Mouse (Mus musculus): ENCODE results near the gene Kdm1a. TPM values are rescaled to one million over a fixed set of nuclear protein-coding genes. Genes with fewer than 3 reads are reported as not detected.
A peak's percentile ranks its signal among the peaks of the same experiment; 100 is the strongest.

Gene Kdm1a
- polyA plus RNA-seq, 1 experiment from 2014 or later: 111 TPM

DNA sequence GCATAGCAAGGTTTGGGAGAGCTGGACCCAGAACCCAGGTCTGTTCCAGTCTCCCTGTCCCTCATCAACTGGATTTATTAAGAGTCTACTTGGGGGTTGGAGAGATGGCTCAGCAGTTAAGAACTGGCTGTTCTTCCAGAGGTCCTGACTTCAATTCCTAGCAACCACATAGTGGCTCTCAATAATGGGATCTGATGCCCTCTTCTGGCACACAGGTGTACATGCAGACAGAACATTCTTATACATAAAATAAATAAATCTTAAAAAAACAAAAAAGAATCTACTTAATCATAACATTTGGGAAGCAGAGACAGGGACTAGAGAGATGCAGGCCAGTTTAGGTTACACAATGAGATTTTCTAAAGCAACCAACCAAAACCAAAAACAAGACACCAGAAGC, 33.5 kb upstream of the Kdm1a start:
- ATAC-seq (ENCODE audit: low FRiP score): no peak
- Histone ChIP-seq H3K27ac (no peak overlapping the region), H3K4me2 (no peak overlapping the region), H3K27me3 (peaks cover 38% of the 10 kb centered on the region), H3K4me1 (peaks cover 30% of the 10 kb centered on the region), H3K36me3 (replicated peaks) (no peaks in the 10 kb centered on the region), H3K9me3 (0 out of 2 replicates have a peak, but pooled peaks cover 3% of the 10 kb centered on the region), H3K4me3 (replicated peaks) (no peak overlapping the region), H3K9ac (no peak overlapping the region)

DNA sequence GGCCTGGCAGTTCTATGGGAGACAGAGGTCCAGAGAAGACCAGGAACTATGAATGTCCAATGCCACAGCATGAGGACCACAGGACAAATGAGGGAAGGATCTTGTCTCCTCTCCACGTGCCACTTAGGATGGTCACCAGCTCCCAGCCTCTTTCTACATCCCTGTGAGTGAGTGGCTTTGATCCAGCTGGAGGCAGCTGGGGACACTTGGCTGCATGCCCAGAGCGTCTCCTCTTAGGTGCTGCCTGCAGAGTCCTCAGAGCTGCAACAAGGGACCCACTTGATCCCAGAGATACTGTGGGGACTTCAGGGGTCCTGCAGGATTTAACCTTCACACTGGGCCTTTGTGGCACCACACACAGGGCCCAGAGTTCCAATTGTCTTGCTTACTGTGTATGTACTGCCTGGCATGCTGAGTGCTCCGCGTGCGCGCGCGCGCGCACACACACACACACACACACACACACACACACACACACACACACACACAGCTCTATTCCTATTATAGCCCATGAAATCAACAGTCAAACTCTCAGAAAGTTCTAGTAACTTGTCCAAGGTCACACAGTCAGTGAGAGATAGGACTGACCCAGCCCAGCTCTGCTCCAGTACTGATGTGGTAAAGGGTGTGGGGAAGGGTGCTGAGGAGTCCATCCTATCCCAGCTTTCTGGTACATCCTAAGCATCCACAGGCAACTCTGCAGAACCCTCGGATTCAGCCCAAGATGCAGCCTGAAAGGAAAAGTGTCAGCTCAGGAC, 28.9 kb upstream of the Kdm1a start:
- Histone ChIP-seq H3K4me1 (peaks cover 7% of the 10 kb centered on the region), H3K4me2 (no peak overlapping the region), H3K36me3 (replicated peaks) (no peaks in the 10 kb centered on the region), H3K4me3 (replicated peaks) (no peak overlapping the region), H3K9me3 (0 out of 2 replicates have a peak, but pooled peaks cover 3% of the 10 kb centered on the region), H3K27ac (0 out of 2 replicates have a peak overlapping the region, but pooled peaks have one; percentile 31), H3K27me3 (peaks cover 11% of the 10 kb centered on the region), H3K9ac (no peak overlapping the region)
- ATAC-seq (ENCODE audit: low FRiP score): no peak
- WGBS: 83% methylated on average over 11 of the region's 11 CpGs

DNA sequence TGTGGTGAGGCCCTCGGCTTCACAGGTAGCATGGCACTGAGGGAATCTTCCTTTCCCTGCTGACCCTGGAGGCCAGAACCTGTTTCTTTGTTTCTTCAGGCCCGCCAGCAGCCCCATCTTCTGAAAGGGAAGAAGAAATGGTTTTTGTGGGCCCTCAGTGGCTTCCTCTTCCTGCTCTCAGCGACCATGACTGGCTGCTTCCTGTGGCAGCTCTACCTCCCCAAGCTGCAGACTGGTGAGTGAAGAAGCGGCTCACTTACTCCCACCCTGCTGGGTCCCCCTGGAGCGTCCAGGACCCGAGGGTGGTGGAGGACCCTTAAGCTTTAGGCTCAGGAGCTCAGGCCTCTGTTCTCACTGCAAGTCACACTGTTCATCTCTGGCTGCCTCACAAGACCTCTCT, 24.1 kb upstream of the Kdm1a start:
- H3K4me1 ChIP-seq: peaks cover 7% of the 10 kb centered on the region
- H3K27me3 ChIP-seq: no peaks in the 10 kb centered on the region
- H3K9me3 ChIP-seq: no peaks in the 10 kb centered on the region
- H3K27ac ChIP-seq: no peak overlapping the region
- no peak overlapping the region for H3K4me3 ChIP-seq (replicated peaks)
- H3K4me2 ChIP-seq: no peak overlapping the region
- ATAC-seq (ENCODE audit: low FRiP score): no peak
- no peaks in the 10 kb centered on the region for H3K36me3 ChIP-seq (replicated peaks)
- WGBS: 75% methylated on average over 6 of the region's 6 CpGs
- H3K9ac ChIP-seq: no peak overlapping the region

DNA sequence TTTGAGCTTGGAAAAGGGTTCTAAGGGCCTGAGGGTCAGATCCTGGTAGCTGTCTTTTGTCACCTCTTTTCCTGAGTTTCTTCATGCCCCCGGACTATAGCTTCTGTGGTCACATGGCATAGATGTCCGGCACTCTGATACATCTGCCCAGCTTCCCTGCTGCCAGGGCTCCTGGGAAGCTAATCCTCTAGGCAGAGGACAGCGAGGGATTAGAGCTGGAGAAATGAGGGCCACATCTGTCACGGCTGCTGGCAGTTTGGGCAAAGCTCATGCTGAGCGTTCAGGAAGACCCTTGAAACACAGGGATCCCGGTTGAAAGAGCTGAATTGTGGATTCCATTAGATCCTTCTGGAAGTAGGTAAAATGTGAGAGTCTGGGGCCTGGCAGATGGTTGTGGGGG, 19.9 kb upstream of the Kdm1a start, which contains the start of gene Lactbl1:
Lactbl1 (plus strand) TSS at position 234 of the 400 bp plus-strand sequence.
- ATAC-seq (ENCODE audit: low FRiP score): no peak
- Histone ChIP-seq H3K4me1 (no peaks in the 10 kb centered on the region), H3K27ac (no peak within 1 kb of the TSS), H3K4me2 (no peak within 1 kb of the TSS), H3K9ac (no peak within 1 kb of the TSS), H3K9me3 (no peaks in the 10 kb centered on the region), H3K27me3 (no peaks in the 10 kb centered on the region), H3K4me3 (replicated peaks) (no peak within 1 kb of the TSS), H3K36me3 (replicated peaks) (no peaks in the 10 kb centered on the region)
- 34% methylated on average over 6 of the region's 6 CpGs for WGBS

DNA sequence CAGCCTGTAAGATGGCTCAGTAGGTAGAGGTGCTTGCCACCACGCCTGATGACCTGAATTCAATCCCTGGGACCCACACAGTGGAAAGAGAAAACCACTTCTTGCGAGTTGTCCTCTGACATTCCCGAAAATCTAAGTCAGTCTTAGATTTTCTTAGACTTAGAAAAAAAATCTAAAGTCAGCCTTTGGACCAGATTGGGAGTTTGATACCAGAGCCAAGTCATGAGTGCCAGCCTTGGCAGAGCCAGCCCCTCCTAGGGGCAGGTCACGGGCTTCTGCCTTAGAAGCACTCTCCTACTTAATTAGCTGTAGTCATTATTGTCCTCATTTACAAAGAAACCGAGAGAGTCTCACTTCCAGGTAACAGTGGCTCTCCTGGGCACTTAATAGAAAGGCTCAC, 19.4 kb upstream of the Kdm1a start:
- Histone ChIP-seq H3K4me1 (no peaks in the 10 kb centered on the region), H3K27me3 (no peaks in the 10 kb centered on the region), H3K27ac (no peak overlapping the region), H3K4me3 (replicated peaks) (no peak overlapping the region), H3K36me3 (replicated peaks) (no peaks in the 10 kb centered on the region), H3K9me3 (no peaks in the 10 kb centered on the region), H3K9ac (no peak overlapping the region), H3K4me2 (no peak overlapping the region)
- no peak for ATAC-seq (ENCODE audit: low FRiP score)
- 50% methylated on average over 5 of the region's 5 CpGs for whole genome bisulfite sequencing

DNA sequence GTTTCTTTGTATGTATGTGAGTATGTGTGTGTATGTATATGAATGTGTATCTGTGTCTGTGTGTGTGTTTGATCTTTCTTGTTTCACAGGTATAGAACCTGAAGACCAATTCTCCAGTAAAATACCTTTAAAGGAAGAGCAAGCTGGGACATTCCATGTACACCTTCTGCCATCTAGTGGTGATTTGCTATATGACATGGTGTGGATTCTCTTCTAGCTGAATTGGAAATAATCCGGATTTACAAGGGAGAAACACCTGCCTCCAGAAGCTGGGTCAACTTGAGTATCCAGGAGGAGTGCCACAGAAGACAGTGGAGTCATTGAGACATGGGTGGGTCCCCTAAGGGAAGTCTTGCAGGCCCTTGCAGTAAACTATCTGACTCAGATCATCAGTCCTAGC, 18.8 kb upstream of the Kdm1a start:
- H3K27ac ChIP-seq: no peak overlapping the region
- 0% methylated on average over 1 of the region's 1 CpGs for WGBS
- no peak for ATAC-seq (ENCODE audit: low FRiP score)

DNA sequence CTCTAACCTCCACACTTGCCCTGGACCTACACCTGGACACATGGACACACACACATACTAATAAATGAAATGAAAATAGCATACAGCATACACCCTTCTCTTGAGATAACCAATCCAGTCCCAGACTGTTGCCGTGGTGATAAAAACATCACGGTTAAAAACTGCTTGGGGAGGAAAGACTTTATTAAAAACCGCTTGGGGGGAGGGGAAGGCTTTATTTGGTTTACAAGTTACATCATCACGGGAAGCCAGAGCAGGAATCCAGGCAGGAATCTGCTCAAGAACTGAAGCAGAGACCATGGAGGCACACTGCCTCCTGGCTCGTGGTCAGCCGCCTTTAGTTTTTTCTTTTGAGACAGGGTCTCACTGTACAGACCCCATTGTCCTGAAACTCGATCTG, 11.1 kb upstream of the Kdm1a start:
- no peak for ATAC-seq (ENCODE audit: low FRiP score)
- 70% methylated on average over 7 of the region's 7 CpGs for WGBS
- Histone ChIP-seq H3K36me3 (replicated peaks) (no peaks in the 10 kb centered on the region), H3K9ac (no peak overlapping the region), H3K27me3 (no peaks in the 10 kb centered on the region), H3K4me3 (replicated peaks) (no peak overlapping the region), H3K27ac (no peak overlapping the region), H3K4me1 (no peaks in the 10 kb centered on the region), H3K9me3 (no peaks in the 10 kb centered on the region), H3K4me2 (no peak overlapping the region)

More for the DNA sequence above, 18.8 kb upstream of the Kdm1a start:
- no peak overlapping the region for H3K4me3 ChIP-seq (replicated peaks)
- H3K4me1 ChIP-seq: no peaks in the 10 kb centered on the region
- H3K9ac ChIP-seq: no peak overlapping the region
- H3K27me3 ChIP-seq: no peaks in the 10 kb centered on the region
- H3K9me3 ChIP-seq: no peaks in the 10 kb centered on the region
- H3K4me2 ChIP-seq: no peak overlapping the region
- no peaks in the 10 kb centered on the region for H3K36me3 ChIP-seq (replicated peaks)

DNA sequence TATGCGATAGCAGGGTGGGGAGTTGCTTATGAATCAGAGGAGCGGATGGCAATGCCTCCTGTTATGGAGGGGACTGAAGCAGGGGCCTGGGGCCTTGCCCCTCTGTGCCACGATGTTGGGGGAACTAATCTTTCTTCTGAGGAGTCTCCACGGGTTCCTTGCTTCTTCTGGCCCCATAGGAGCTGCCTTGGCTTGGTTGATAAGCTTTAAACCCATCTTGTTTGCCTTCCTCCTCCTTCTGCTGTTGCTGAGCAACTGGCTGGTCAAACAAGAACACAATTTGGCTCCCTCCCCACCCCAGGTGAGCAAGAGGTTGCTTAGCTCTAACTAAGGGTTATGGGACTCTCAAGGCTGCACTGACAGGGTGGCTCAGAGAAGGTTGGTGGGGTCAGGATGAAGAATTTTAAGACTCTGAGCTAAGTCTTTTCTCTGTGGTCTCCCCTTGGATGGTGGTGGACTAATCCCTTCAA, 7.9 kb upstream of the Kdm1a start, which contains the start of gene Tex46:
Tex46 (plus strand) TSS at position 51 of the 470 bp plus-strand sequence.
- Histone ChIP-seq H3K27ac (no peak within 1 kb of the TSS), H3K36me3 (replicated peaks) (no peaks in the 10 kb centered on the region), H3K9ac (no peak within 1 kb of the TSS), H3K27me3 (no peaks in the 10 kb centered on the region), H3K4me1 (no peaks in the 10 kb centered on the region), H3K4me3 (replicated peaks) (no peak within 1 kb of the TSS), H3K4me2 (no peak within 1 kb of the TSS), H3K9me3 (no peaks in the 10 kb centered on the region)
- ATAC-seq (ENCODE audit: low FRiP score): no peak
- WGBS: 64% methylated on average over 4 of the region's 4 CpGs

DNA sequence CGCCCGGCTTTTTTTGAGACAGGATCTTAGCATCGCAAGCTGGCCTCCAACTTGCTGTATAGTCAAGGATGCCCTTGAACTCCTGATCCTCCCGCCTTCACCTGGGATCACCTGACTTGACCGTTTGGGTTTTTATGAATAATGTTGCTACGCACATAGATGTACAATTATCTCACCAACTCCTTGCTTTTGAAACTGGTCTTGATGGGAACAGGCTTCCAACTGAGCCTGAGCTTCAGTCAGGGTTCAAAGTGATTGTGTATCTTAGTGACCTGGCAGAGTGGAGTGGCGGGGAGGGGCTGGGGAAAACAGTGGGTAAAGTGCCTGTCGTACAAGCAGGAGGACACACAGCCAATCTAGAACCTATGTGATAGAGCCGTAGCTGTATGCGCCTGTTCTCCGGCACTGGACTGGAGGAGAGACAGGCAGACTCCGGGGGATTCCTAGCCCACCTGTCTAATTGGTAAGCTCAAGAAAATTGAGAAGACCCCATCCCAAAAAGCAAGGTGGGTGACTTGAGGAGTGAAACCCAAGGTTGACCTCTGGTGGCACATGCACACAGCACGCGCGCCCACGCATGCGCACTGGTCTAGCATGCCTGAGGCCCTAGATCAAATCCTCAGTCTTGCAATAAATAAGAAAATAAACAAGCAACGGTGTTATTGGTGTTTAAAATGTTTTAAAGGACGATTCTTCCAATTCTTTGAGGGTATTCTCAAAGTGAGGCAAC, 3.4 kb upstream of the Kdm1a start:
- peaks cover 9% of the 10 kb centered on the region for H3K4me1 ChIP-seq
- no peak overlapping the region for H3K4me2 ChIP-seq

DNA sequence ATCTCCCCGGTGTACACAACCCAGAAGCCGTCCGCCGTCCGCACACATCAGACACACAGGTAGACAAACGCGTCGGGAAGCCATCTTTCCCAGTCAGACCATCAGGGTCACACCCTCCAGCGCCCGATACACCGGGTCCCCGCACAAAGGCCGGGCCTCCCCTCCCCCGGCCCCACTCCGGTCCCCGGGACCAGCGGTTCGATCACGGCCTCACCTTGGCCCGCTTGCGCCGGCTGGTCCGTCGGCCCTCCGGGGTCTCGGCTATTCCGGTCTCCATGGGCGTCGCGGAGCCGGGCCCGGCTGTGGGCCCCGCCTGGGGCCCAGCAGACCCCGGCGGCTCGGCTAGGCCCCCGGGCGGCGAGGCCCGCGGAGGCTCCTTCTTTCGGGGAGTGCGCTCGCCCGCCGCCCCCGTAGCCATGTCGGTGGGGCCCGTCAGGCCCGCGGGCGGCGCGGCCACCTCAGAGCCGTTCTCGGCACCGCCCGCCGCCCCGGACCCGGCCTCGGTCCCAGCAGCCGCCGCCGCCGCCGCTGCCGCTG, 437 bp downstream of the Kdm1a start:
- 0% methylated on average over 47 of the region's 68 CpGs for WGBS
- peak overlapping the region; percentile 100 for H3K9ac ChIP-seq
- H3K4me2 ChIP-seq: peak overlapping the region; percentile 63
- H3K27me3 ChIP-seq: no peaks in the 10 kb centered on the region
- 0 out of 2 replicates have a peak, but pooled peaks cover 3% of the 10 kb centered on the region for H3K36me3 ChIP-seq (replicated peaks)
- peaks cover 18% of the 10 kb centered on the region for H3K4me1 ChIP-seq
- no peaks in the 10 kb centered on the region for H3K9me3 ChIP-seq
- H3K27ac ChIP-seq: peak overlapping the region; percentile 98
- H3K4me3 ChIP-seq (replicated peaks): peak overlapping the region; percentile 98
- peak; percentile 67 for ATAC-seq (ENCODE audit: low FRiP score)

More for the DNA sequence above, 3.4 kb upstream of the Kdm1a start:
- ATAC-seq (ENCODE audit: low FRiP score): no peak
- H3K4me3 ChIP-seq (replicated peaks): no peak overlapping the region
- H3K27ac ChIP-seq: no peak overlapping the region
- 91% methylated on average over 19 of the region's 19 CpGs for WGBS
- H3K9me3 ChIP-seq: no peaks in the 10 kb centered on the region
- H3K27me3 ChIP-seq: no peaks in the 10 kb centered on the region
- no peak overlapping the region for H3K9ac ChIP-seq
- no peaks in the 10 kb centered on the region for H3K36me3 ChIP-seq (replicated peaks)

DNA sequence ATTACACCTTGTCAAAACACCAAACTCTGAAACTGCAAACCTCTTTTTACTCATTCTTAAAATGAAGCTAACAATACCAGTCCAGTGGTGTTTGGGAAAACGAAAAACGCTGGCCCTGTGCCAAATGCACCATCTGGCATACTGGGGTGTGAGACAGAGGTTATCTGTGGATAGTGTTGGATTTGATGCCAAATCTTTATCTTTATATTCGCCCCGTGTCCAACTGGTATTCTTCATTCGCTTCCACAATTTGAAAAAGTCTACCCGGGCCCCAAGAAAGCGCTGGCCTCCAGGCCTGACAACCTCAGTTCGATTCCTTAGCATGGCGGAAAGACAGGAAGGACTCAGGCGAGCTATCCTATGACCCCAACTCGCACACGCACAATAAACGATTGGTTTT, 1.0 kb downstream of the Kdm1a start:
- no peak for ATAC-seq (ENCODE audit: low FRiP score)

DNA sequence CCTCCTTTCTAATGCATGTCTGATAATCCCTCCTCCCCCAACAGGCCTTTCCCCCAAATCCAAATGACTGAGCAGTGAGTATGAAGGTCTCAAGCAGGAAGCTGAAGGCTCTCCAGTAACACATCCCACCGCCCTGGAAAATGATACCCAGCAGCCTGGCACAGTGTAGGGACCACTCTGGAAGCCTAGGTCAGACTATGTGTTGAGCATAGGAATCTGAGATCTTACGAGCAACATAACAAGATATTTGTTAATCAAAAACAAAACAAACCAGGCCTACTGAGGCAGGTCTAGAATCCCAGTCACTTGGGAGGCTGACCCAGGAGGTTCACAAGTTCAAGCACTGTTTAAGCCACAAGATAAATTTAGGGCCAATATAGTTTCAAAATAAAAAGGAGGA, 2.0 kb downstream of the Kdm1a start:
- Histone ChIP-seq H3K27ac (no peak overlapping the region), H3K27me3 (no peaks in the 10 kb centered on the region), H3K4me2 (peak overlapping the region; percentile 63), H3K9me3 (no peaks in the 10 kb centered on the region), H3K9ac (peak overlapping the region; percentile 100; the same call in 1 of the 2 replicates), H3K4me1 (peaks cover 21% of the 10 kb centered on the region), H3K36me3 (replicated peaks) (0 out of 2 replicates have a peak, but pooled peaks cover 3% of the 10 kb centered on the region), H3K4me3 (replicated peaks) (peak overlapping the region; percentile 98)
- WGBS: 93% methylated on average over 2 of the region's 2 CpGs
- ATAC-seq (ENCODE audit: low FRiP score): no peak

More for the DNA sequence above, 1.0 kb downstream of the Kdm1a start:
- no peaks in the 10 kb centered on the region for H3K27me3 ChIP-seq
- H3K4me2 ChIP-seq: peak overlapping the region; percentile 63
- peak overlapping the region; percentile 98 for H3K4me3 ChIP-seq (replicated peaks)
- H3K27ac ChIP-seq: peak overlapping the region; percentile 98
- no peaks in the 10 kb centered on the region for H3K9me3 ChIP-seq
- peak overlapping the region; percentile 100 for H3K9ac ChIP-seq
- H3K4me1 ChIP-seq: peaks cover 18% of the 10 kb centered on the region
- H3K36me3 ChIP-seq (replicated peaks): 0 out of 2 replicates have a peak, but pooled peaks cover 3% of the 10 kb centered on the region
- WGBS: 2% methylated on average over 13 of the region's 13 CpGs
